Mouse (Mus musculus) liver, embryonic 14.5 days (tissue): ENCODE measurements around the gene Znhit1.

Source experiments
- CTCF ChIP-seq: IDR thresholded peaks from 2 replicates; pipeline ENCODE4 v1.5.1; 2016; ENCODE audit warnings: antibody characterized with exemption, low read depth, control low read depth
- EP300 ChIP-seq: IDR thresholded peaks from 2 replicates; pipeline ENCODE4 v1.6.1; 2016; ENCODE audit warnings: antibody characterized with exemption, low read depth

DNA sequence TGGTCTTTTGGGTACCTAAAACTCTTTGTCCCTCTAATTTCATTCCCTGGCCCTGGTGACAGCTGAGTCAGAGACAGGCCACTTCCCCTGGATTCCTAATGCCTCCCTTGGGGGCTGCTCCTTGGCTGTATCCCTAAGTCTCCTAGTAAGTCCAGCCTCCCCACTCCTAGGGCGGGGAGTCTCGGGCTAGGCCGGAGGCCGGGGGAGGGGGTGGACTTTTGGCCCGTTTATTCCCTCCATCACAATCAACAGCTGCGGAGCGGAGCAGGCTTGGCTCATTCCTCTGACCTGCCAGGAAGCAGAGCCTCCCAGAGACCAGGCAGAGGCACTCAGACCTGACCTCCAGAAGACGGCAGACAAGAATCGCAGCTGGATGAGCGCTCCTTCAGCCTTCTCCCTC lies 20.2 kb downstream of the Znhit1 start:
- TF ChIP-seq CTCF (no peak), EP300 (no peak)
